In genomic region chr8:85871660-85872059, GRCm38 (mm10) we compare ENCODE assay signal across 10 mouse cellular contexts. TPM values are rescaled to one million over a fixed set of nuclear protein-coding genes. Genes with fewer than 3 reads are reported as not detected.
DNase-seq lines count a peak whose midpoint lies in the region; ATAC-seq and TF ChIP-seq lines count a peak whose summit lies in the region.
"Had no signal": no experiment of that assay in that cellular context is flagged by ENCODE, and none has a peak within 500 bp of the region (broad histone marks: within the 10 kb centered on the region; RNA-seq: fewer than 3 reads in every experiment).

No protein-coding gene starts in this region.

- intact Hi-C loops in heart, adult 2 months (cut with DNase I): no loop called here

- H3K9ac ChIP-seq in heart, adult 2 months (ENCODE audit: low read depth, low read length): no peak overlapping the region
- no peak overlapping the region for H3K9ac ChIP-seq in heart, embryonic 11.5 days (ENCODE audit: low read depth, low read length)
- H3K9ac ChIP-seq in kidney, embryonic 16.5 days (replicated peaks; ENCODE audit: low read length): no peak overlapping the region
- H3K9ac ChIP-seq in neural tube, embryonic 15.5 days (replicated peaks): no peak overlapping the region

- H3K4me3 ChIP-seq in heart, adult 2 months: no peak overlapping the region
- H3K4me3 ChIP-seq in heart, embryonic 11.5 days (ENCODE audit: low read depth, low read length): no peak overlapping the region
- no peak overlapping the region for H3K4me3 ChIP-seq in kidney, embryonic 16.5 days (ENCODE audit: low read length)
- no peak overlapping the region for H3K4me3 ChIP-seq in neural tube, embryonic 15.5 days (replicated peaks)

- no peak for ATAC-seq in heart, embryonic 11.5 days (replicated peaks; ENCODE audit: insufficient number of reproducible peaks, low FRiP score, low TSS enrichment)
- ATAC-seq in kidney, embryonic 16.5 days (ENCODE audit: low FRiP score, low TSS enrichment): 0 out of 2 replicates have a peak, but pooled peaks have one; percentile 35
- no peak for ATAC-seq in neural tube, embryonic 15.5 days (ENCODE audit: low FRiP score)
- no peak for ATAC-seq in frontal cortex, adult (ENCODE audit: low TSS enrichment)

- no peak overlapping the region for H3K4me2 ChIP-seq in heart, embryonic 11.5 days
- H3K4me2 ChIP-seq in kidney, embryonic 16.5 days (replicated peaks; ENCODE audit: low read depth, low read length): no peak overlapping the region
- no peak overlapping the region for H3K4me2 ChIP-seq in neural tube, embryonic 15.5 days

- TF ChIP-seq EP300 in heart, adult 2 months (IDR thresholded peaks at IDR 0.05; ENCODE audit: insufficient read depth, low read depth, low read length): no peak

- no peak for TF ChIP-seq POLR2A in heart, adult 2 months (IDR thresholded peaks at IDR 0.05; ENCODE audit: insufficient read depth, low read depth, low read length)

- no peak for TF ChIP-seq CTCF in heart, adult 2 months (IDR thresholded peaks at IDR 0.05)

- H3K27me3 ChIP-seq in heart, adult 2 months (ENCODE audit: control insufficient read depth, insufficient read depth, low read length): no peaks in the 10 kb centered on the region
- no peaks in the 10 kb centered on the region for H3K27me3 ChIP-seq in heart, embryonic 11.5 days (ENCODE audit: control insufficient read depth, insufficient read depth, low read length)
- H3K27me3 ChIP-seq in kidney, embryonic 16.5 days (ENCODE audit: insufficient read depth, low read length): no peaks in the 10 kb centered on the region
- H3K27me3 ChIP-seq in neural tube, embryonic 15.5 days (replicated peaks): no peaks in the 10 kb centered on the region
- H3K27me3 ChIP-seq: CH12.LX had no signal

- peak; percentile 31 to 43 for DNase-seq in heart, adult 2 months
- peak; percentile 91 for DNase-seq in fibroblast of lung, adult 2 months (ENCODE audit: low read depth)
- peak; percentile 62 for DNase-seq in lung, postnatal 36 days
- no peak for DNase-seq in cerebellum, postnatal 10 days
- DNase-seq: cerebellum, postnatal 36 days had no signal

- H3K4me1 ChIP-seq in heart, adult 2 months (ENCODE audit: control insufficient read depth, insufficient read depth, low read length): peaks cover 7% of the 10 kb centered on the region
- H3K4me1 ChIP-seq in heart, embryonic 11.5 days (ENCODE audit: control insufficient read depth, insufficient read depth, low read length): no peaks in the 10 kb centered on the region
- H3K4me1 ChIP-seq in kidney, embryonic 16.5 days (ENCODE audit: insufficient read depth, low read length): 0 out of 2 replicates have a peak, but pooled peaks cover 3% of the 10 kb centered on the region
- no peaks in the 10 kb centered on the region for H3K4me1 ChIP-seq in neural tube, embryonic 15.5 days

- H3K36me3 ChIP-seq in heart, adult 2 months (ENCODE audit: control insufficient read depth, insufficient read depth, low read length): peaks cover 2% of the 10 kb centered on the region; the same call in 1 of the 2 replicates
- no peaks in the 10 kb centered on the region for H3K36me3 ChIP-seq in heart, embryonic 11.5 days (ENCODE audit: control insufficient read depth, insufficient read depth, low read length)
- H3K36me3 ChIP-seq in kidney, embryonic 16.5 days (ENCODE audit: insufficient read depth, low read length): no peaks in the 10 kb centered on the region
- H3K36me3 ChIP-seq in neural tube, embryonic 15.5 days: no peaks in the 10 kb centered on the region

- no peaks in the 10 kb centered on the region for H3K79me2 ChIP-seq in heart, adult 2 months (replicated peaks; ENCODE audit: control insufficient read depth, insufficient read depth, low read length)

- H3K9me3 ChIP-seq in heart, embryonic 11.5 days (replicated peaks; ENCODE audit: control insufficient read depth, low read length): no peaks in the 10 kb centered on the region
- no peaks in the 10 kb centered on the region for H3K9me3 ChIP-seq in kidney, embryonic 16.5 days (ENCODE audit: low read length)
- H3K9me3 ChIP-seq in neural tube, embryonic 15.5 days (replicated peaks): no peaks in the 10 kb centered on the region

- no peak overlapping the region for H3K27ac ChIP-seq in heart, adult 2 months
- H3K27ac ChIP-seq in heart, embryonic 11.5 days (ENCODE audit: low read depth, low read length): no peak overlapping the region
- H3K27ac ChIP-seq in kidney, embryonic 16.5 days (ENCODE audit: low read length): peak overlapping the region; percentile 31; the same call in 1 of the 2 replicates
- H3K27ac ChIP-seq in neural tube, embryonic 15.5 days (replicated peaks): no peak overlapping the region

- 38% methylated on average over 2 of the region's 2 CpGs for WGBS in heart, adult 2 months
- 89% methylated on average over 2 of the region's 2 CpGs for WGBS in heart, embryonic 11.5 days (ENCODE audit: insufficient replicate concordance)
- 57% methylated on average over 2 of the region's 2 CpGs for WGBS in kidney, embryonic 16.5 days
- 80% methylated on average over 2 of the region's 2 CpGs for WGBS in neural tube, embryonic 15.5 days

RNA-seq across cellular contexts. Expression of gene Phkb, which starts 30.9 kb away (rescaled TPM):
- total RNA-seq in heart, adult 2 months (2021): 10 to 100 TPM; 48.0 to 61.3 TPM
- polyA plus RNA-seq in heart, adult 2 months (2012; rRNA removed): 12.7 and 24.0 TPM in 2 replicates
- polyA plus RNA-seq in heart, embryonic 11.5 days (2014; fragmentation: Nextera tagmentation; extraction: Ambion mirVana): 54.4 and 64.5 TPM in 2 replicates
- 55.5 and 58.5 TPM in 2 replicates for polyA plus RNA-seq in kidney, embryonic 16.5 days (2015; fragmentation: Nextera tagmentation; extraction: Ambion mirVana)
- polyA plus RNA-seq in neural tube, embryonic 15.5 days (2015; fragmentation: Nextera tagmentation; extraction: Ambion mirVana): 40.3 and 44.3 TPM in 2 replicates

RNA-seq across cellular contexts. Expression of gene Itfg1, which starts 30.9 kb away (rescaled TPM):
- 10 to 100 TPM; 45.9 to 46.9 TPM for total RNA-seq in heart, adult 2 months (2021)
- 13.9 and 24.5 TPM in 2 replicates for polyA plus RNA-seq in heart, adult 2 months (2012; rRNA removed)
- 75.3 and 86.1 TPM in 2 replicates for polyA plus RNA-seq in heart, embryonic 11.5 days (2014; fragmentation: Nextera tagmentation; extraction: Ambion mirVana)
- polyA plus RNA-seq in kidney, embryonic 16.5 days (2015; fragmentation: Nextera tagmentation; extraction: Ambion mirVana): 83.0 and 83.8 TPM in 2 replicates
- polyA plus RNA-seq in neural tube, embryonic 15.5 days (2015; fragmentation: Nextera tagmentation; extraction: Ambion mirVana): 181 and 200 TPM in 2 replicates

Comparison
In these comparisons a context has a peak if more than half of its experiments do, and no peak if none do; other contexts are left out.
1. DNase-seq: peak in heart, adult 2 months (2 of 2), fibroblast of lung, adult 2 months (single experiment) and lung, postnatal 36 days (single experiment); none in cerebellum, postnatal 10 days (0 of 2).